Mouse (Mus musculus): Measurements from ENCODE around the gene Vps18. TPM values are rescaled to one million over a fixed set of nuclear protein-coding genes. Genes with fewer than 3 reads are reported as not detected.

The Vps18 gene
- polyA plus RNA-seq, 1 experiment from 2014 or later: 23.8 TPM

DNA sequence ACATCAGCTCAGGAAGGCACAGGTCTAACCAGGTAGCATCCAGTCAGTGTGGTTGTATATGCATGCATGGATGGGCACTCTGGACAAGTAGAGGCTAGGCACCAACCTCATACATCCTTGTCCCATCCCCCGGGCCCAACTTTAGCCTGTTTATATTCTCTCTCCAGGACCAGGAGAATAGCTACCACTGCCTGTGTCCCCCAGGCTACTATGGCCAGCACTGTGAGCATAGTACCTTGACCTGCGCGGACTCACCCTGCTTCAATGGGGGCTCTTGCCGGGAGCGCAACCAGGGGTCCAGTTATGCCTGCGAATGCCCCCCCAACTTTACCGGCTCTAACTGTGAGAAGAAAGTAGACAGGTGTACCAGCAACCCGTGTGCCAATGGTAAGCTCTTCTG is 42.3 kb downstream of the Vps18 start:
- peaks cover 78% of the 10 kb centered on the region for H3K27me3 ChIP-seq
- H3K4me2 ChIP-seq: no peak overlapping the region
- peaks cover 21% of the 10 kb centered on the region for H3K4me1 ChIP-seq (replicated peaks)
- no peak overlapping the region for H3K9ac ChIP-seq (replicated peaks)
- H3K4me3 ChIP-seq (replicated peaks): no peak overlapping the region
- no peak overlapping the region for H3K27ac ChIP-seq
- H3K9me3 ChIP-seq: no peaks in the 10 kb centered on the region
- H3K36me3 ChIP-seq: no peaks in the 10 kb centered on the region
- 86% methylated on average over 8 of the region's 8 CpGs for WGBS
- ATAC-seq (ENCODE audit: insufficient number of reproducible peaks, insufficient read depth, low FRiP score, low TSS enrichment, low read depth): no peak

DNA sequence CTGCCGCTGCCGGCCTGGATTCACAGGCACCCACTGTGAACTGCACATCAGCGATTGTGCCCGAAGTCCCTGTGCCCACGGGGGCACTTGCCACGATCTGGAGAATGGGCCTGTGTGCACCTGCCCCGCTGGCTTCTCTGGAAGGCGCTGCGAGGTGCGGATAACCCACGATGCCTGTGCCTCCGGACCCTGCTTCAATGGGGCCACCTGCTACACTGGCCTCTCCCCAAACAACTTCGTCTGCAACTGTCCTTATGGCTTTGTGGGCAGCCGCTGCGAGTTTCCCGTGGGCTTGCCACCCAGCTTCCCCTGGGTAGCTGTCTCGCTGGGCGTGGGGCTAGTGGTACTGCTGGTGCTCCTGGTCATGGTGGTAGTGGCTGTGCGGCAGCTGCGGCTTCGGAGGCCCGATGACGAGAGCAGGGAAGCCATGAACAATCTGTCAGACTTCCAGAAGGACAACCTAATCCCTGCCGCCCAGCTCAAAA is 43.7 kb downstream of the Vps18 start:
- Histone ChIP-seq H3K27me3 (peaks cover 69% of the 10 kb centered on the region), H3K4me3 (replicated peaks) (no peak overlapping the region), H3K4me2 (no peak overlapping the region), H3K27ac (no peak overlapping the region), H3K36me3 (no peaks in the 10 kb centered on the region), H3K4me1 (replicated peaks) (peaks cover 7% of the 10 kb centered on the region; the same call in 1 of the 2 replicates), H3K9ac (replicated peaks) (no peak overlapping the region), H3K9me3 (no peaks in the 10 kb centered on the region)
- ATAC-seq (ENCODE audit: insufficient number of reproducible peaks, insufficient read depth, low FRiP score, low TSS enrichment, low read depth): no peak
- 71% methylated on average over 24 of the region's 24 CpGs for WGBS

DNA sequence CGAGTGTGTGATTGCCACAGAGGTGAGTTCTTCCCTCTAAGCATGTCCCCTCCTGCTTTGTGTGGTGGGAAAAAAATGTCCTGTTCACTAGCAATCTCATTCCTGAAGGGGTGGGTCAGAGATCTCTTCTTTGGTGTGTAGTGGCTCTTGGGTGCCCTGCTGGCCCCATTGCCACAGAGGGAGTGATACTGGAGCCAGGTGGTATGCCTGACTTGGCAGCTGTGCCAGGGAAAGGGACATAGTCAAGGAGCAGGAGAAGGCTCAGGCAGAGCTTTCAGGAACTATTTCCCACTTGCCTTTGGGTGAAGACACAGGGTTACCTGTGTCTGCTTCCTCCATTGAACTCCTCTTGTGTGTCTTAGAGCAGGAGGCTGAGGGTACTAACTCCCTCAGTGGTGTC is 45.6 kb downstream of the Vps18 start:
- no peaks in the 10 kb centered on the region for H3K9me3 ChIP-seq
- H3K36me3 ChIP-seq: no peaks in the 10 kb centered on the region
- no peak for ATAC-seq (ENCODE audit: insufficient number of reproducible peaks, insufficient read depth, low FRiP score, low TSS enrichment, low read depth)
- H3K9ac ChIP-seq (replicated peaks): no peak overlapping the region
- H3K4me3 ChIP-seq (replicated peaks): no peak overlapping the region
- H3K27ac ChIP-seq: no peak overlapping the region
- H3K27me3 ChIP-seq: peaks cover 50% of the 10 kb centered on the region
- WGBS: 31% methylated on average over 1 of the region's 1 CpGs
- no peak overlapping the region for H3K4me2 ChIP-seq
- peaks cover 9% of the 10 kb centered on the region for H3K4me1 ChIP-seq (replicated peaks)

DNA sequence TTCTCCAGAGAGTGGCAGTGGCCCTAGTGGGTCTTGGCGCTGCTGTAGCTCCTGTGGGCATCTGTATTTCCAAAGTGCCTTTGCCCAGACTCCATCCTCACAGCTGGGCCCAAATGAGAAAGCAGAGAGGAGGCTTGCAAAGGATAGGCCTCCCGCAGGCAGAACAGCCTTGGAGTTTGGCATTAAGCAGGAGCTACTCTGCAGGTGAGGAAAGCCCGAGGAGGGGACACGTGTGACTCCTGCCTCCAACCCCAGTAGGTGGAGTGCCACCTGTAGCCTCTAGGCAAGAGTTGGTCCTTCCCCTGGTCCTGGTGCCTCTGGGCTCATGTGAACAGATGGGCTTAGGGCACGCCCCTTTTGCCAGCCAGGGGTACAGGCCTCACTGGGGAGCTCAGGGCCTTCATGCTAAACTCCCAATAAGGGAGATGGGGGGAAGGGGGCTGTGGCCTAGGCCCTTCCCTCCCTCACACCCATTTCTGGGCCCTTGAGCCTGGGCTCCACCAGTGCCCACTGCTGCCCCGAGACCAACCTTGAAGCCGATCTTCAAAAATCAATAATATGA is 46.5 kb downstream of the Vps18 start:
- ATAC-seq (ENCODE audit: insufficient number of reproducible peaks, insufficient read depth, low FRiP score, low TSS enrichment, low read depth): no peak
- Histone ChIP-seq H3K27me3 (peaks cover 41% of the 10 kb centered on the region), H3K9ac (replicated peaks) (no peak overlapping the region), H3K4me3 (replicated peaks) (no peak overlapping the region), H3K4me2 (no peak overlapping the region), H3K9me3 (no peaks in the 10 kb centered on the region), H3K27ac (no peak overlapping the region), H3K36me3 (no peaks in the 10 kb centered on the region), H3K4me1 (replicated peaks) (peaks cover 9% of the 10 kb centered on the region)
- WGBS: 71% methylated on average over 7 of the region's 7 CpGs

GRCm38 (mm10) chr2:119335535-119335934 is 47.0 kb downstream of the Vps18 start:
- Histone ChIP-seq H3K27ac (no peak overlapping the region), H3K9ac (replicated peaks) (no peak overlapping the region), H3K4me2 (no peak overlapping the region), H3K4me3 (replicated peaks) (no peak overlapping the region), H3K27me3 (peaks cover 36% of the 10 kb centered on the region), H3K4me1 (replicated peaks) (peaks cover 9% of the 10 kb centered on the region), H3K36me3 (no peaks in the 10 kb centered on the region), H3K9me3 (no peaks in the 10 kb centered on the region)
- WGBS: 88% methylated on average over 1 of the region's 1 CpGs
- ATAC-seq (ENCODE audit: insufficient number of reproducible peaks, insufficient read depth, low FRiP score, low TSS enrichment, low read depth): no peak

DNA sequence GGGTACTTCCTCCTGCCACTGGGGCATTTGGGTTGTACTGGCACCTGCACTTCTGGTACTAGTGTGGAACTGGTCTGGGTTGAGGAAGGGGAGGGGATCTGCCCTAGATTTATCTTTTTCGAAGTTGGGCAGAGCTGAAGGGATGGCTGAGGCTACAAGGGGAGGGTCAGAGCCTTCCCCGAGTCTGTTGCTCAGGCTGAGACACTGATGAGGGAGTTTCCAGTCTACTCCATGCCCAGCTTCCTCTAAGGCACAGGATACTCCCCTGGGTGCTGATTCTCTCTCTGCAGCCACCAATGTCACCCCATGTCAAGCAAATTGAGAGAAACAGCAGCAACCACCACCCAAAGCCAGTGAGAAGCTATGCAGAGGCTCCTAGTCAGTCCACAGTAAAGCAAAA is 47.5 kb downstream of the Vps18 start:
- Histone ChIP-seq H3K4me2 (no peak overlapping the region), H3K36me3 (no peaks in the 10 kb centered on the region), H3K27me3 (peaks cover 31% of the 10 kb centered on the region), H3K4me3 (replicated peaks) (no peak overlapping the region), H3K9ac (replicated peaks) (no peak overlapping the region), H3K9me3 (no peaks in the 10 kb centered on the region), H3K27ac (no peak overlapping the region), H3K4me1 (replicated peaks) (peaks cover 9% of the 10 kb centered on the region)
- WGBS: 76% methylated on average over 2 of the region's 2 CpGs
- no peak for ATAC-seq (ENCODE audit: insufficient number of reproducible peaks, insufficient read depth, low FRiP score, low TSS enrichment, low read depth)

- Histone ChIP-seq H3K9me3 (no peaks in the 10 kb centered on the region), H3K36me3 (no peaks in the 10 kb centered on the region), H3K27me3 (peaks cover 27% of the 10 kb centered on the region), H3K4me3 (replicated peaks) (no peak overlapping the region), H3K9ac (replicated peaks) (no peak overlapping the region), H3K4me1 (replicated peaks) (peaks cover 9% of the 10 kb centered on the region), H3K4me2 (no peak overlapping the region), H3K27ac (no peak overlapping the region)
- WGBS: 74% methylated on average over 10 of the region's 10 CpGs
- no peak for ATAC-seq (ENCODE audit: insufficient number of reproducible peaks, insufficient read depth, low FRiP score, low TSS enrichment, low read depth)
These were observed 47.9 kb downstream of the Vps18 start for GRCm38 (mm10) chr2:119336470-119336869.

DNA sequence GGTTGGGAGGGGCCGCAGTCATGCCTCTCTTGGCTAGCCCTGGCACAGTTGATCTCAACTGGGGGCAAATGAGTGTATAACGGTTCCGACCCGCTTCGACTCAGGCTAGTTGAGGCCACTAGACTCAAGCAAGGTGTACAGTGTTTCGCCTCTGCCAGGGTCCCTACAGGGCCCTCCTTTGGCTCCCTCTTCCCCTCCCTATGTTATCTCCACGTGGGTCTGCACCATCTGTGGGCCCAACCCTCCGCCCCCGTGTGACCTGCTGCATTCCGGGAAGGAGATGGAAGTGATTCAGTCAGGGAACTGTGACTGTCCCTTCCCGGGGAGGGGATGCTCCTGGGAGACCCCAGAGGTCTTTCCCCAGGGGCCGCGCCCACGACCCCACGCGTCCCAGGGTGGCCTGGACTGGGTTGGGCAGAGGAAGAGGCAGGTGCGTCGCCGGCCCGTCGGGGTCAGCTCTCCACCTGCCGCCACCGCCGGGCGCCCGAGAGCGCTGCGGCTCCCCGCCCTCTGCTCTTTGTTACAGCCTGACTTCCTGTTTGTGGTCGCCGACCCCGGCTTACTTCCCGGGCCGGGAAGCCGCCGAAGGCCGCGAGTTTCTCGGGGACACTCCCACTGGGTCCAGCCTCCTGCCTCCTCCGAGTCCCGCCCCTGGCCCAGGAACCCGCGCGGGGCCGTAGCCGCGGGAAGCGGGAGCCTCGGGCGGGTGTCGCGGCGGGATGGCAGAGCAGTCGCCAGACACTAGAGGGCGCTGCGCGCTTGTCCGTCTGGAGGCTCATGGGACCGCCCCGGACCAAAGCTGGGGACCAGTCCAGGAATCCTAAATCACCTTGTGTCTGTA is 49.1 kb downstream of the Vps18 start:
- Histone ChIP-seq H3K27me3 (peaks cover 15% of the 10 kb centered on the region), H3K4me1 (replicated peaks) (peaks cover 9% of the 10 kb centered on the region), H3K9me3 (no peaks in the 10 kb centered on the region), H3K9ac (replicated peaks) (peak overlapping the region; percentile 78), H3K27ac (peak overlapping the region; percentile 57; the same call in 1 of the 2 replicates), H3K36me3 (no peaks in the 10 kb centered on the region), H3K4me2 (peak overlapping the region; percentile 78), H3K4me3 (replicated peaks) (peak overlapping the region; percentile 56)
- ATAC-seq (ENCODE audit: insufficient number of reproducible peaks, insufficient read depth, low FRiP score, low TSS enrichment, low read depth): peak; percentile 81
- 8% methylated on average over 56 of the region's 60 CpGs for WGBS

GRCm38 (mm10) chr2:119344537-119345138 is 56.1 kb downstream of the Vps18 start:
- H3K9me3 ChIP-seq: 0 out of 2 replicates have a peak, but pooled peaks cover 3% of the 10 kb centered on the region
- peaks cover 15% of the 10 kb centered on the region; the same call in 1 of the 2 replicates for H3K27me3 ChIP-seq
- WGBS: 53% methylated on average over 6 of the region's 6 CpGs
- H3K4me3 ChIP-seq (replicated peaks): no peak overlapping the region
- no peaks in the 10 kb centered on the region for H3K36me3 ChIP-seq
- no peaks in the 10 kb centered on the region for H3K4me1 ChIP-seq (replicated peaks)
- no peak overlapping the region for H3K27ac ChIP-seq
- no peak overlapping the region for H3K9ac ChIP-seq (replicated peaks)
- no peak for ATAC-seq (ENCODE audit: insufficient number of reproducible peaks, insufficient read depth, low FRiP score, low TSS enrichment, low read depth)
- no peak overlapping the region for H3K4me2 ChIP-seq

All from limb, embryonic 12.5 days (tissue).